ENCODE assay signal across 8 mouse cellular contexts in the genomic region with DNA sequence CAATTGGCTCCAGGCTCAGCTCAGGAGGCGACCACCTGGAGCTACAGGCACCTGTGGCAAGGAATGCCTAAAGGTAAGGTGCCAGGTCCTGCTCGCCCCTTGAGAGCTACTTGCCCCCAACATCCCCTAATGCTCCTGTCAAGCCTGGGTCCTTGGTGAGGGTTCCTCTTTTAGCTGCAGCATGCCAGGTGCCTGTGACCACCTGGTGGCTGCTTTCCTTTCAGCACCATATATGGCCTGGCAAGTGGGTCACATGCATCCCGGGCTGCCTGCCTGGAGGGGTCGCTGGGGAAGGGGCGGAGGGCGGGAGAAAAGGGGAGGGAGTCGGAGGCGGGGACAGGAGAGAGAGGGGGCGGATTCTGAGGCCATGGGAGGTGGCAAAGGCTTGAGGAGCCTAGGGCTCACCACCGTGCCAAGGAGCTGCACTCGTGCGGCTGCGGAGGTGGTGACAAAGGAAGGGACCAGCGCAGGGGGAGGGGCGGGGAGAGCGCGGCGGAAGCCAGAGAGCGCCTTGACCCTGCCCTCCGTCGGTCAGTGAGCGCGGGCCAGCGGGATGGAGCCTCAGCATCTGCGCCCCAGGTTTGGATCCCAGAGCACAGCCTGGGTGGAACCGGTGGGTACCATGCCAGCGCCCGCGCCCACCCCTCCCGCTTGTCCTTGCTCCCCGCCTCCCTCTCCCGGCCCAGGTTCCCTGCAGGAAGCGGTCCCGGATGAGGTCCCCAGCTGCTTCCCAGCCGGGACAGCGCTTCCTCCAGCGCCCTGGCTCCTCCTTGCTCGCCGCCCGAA. TPM values are rescaled to one million over a fixed set of nuclear protein-coding genes. Genes with fewer than 3 reads are reported as not detected.
DNase-seq lines count a peak whose midpoint lies in the region; ATAC-seq and TF ChIP-seq lines count a peak whose summit lies in the region.
"Not testable (repeated sequence)": the region's sequence is repeated elsewhere in the genome, so short reads cannot be mapped to it uniquely, and the experiment has no call there.

A gene (plus strand): TSS at position 559 of the 786 bp plus-strand sequence.

- H3K9ac ChIP-seq in embryonic facial prominence, embryonic 13.5 days: peak within 1 kb of the TSS; percentile 56
- not testable (repeated sequence) for H3K9ac ChIP-seq in lung, embryonic 14.5 days
- H3K9ac ChIP-seq in neural tube, embryonic 14.5 days (replicated peaks; ENCODE audit: low read depth, low read length): peak within 1 kb of the TSS; percentile 58

- peak; percentile 1 for DNase-seq in cerebellum, adult 11 months
- peak; percentile 4 for DNase-seq in heart, adult 8-10 months (ENCODE audit: low spot score)
- peak; percentile 5 for DNase-seq in induced T-regulatory cell, adult 2 months (ENCODE audit: low read depth)
- peak in 1 of 2 experiments; percentile 10 for DNase-seq in left cerebral cortex, adult 2 months (ENCODE audit: extremely low spot score in 1 of 2, low spot score in 2 of 2)
- DNase-seq in lung, embryonic 14.5 days: peak; percentile 40
- DNase-seq in yolk sac, embryonic 10.5 days (ENCODE audit: low spot score): peak; percentile 30

- not testable (repeated sequence) for H3K27me3 ChIP-seq in embryonic facial prominence, embryonic 13.5 days; lung, embryonic 14.5 days (ENCODE audit: insufficient read depth, low read length); neural tube, embryonic 14.5 days (ENCODE audit: control insufficient read depth, insufficient read depth, low read length)

- not testable (repeated sequence) for ATAC-seq in embryonic facial prominence, embryonic 13.5 days (ENCODE audit: insufficient number of reproducible peaks, insufficient read depth, low FRiP score, low TSS enrichment, low read depth); lung, embryonic 14.5 days (ENCODE audit: insufficient read depth)
- ATAC-seq in neural tube, embryonic 14.5 days (ENCODE audit: low read depth): peak; percentile 92

- H3K4me3 ChIP-seq in embryonic facial prominence, embryonic 13.5 days: peak within 1 kb of the TSS; percentile 49
- peak within 1 kb of the TSS; percentile 39 for H3K4me3 ChIP-seq in left cerebral cortex, adult 2 months
- H3K4me3 ChIP-seq in lung, embryonic 14.5 days (ENCODE audit: low read depth, low read length): peak within 1 kb of the TSS; percentile 42
- peak within 1 kb of the TSS; percentile 41 for H3K4me3 ChIP-seq in neural tube, embryonic 14.5 days (ENCODE audit: low read depth, low read length)

- 3% methylated on average over 29 of the region's 40 CpGs for WGBS in embryonic facial prominence, embryonic 13.5 days
- 4% methylated on average over 28 of the region's 40 CpGs for WGBS in lung, embryonic 14.5 days
- 4% methylated on average over 19 of the region's 40 CpGs for WGBS in neural tube, embryonic 14.5 days

- peak within 1 kb of the TSS; percentile 78 for H3K4me2 ChIP-seq in embryonic facial prominence, embryonic 13.5 days
- H3K4me2 ChIP-seq in lung, embryonic 14.5 days: peak within 1 kb of the TSS; percentile 63
- H3K4me2 ChIP-seq in neural tube, embryonic 14.5 days (ENCODE audit: low read depth, low read length): peak within 1 kb of the TSS; percentile 44

- H3K4me1 ChIP-seq in embryonic facial prominence, embryonic 13.5 days; lung, embryonic 14.5 days (ENCODE audit: insufficient read depth); neural tube, embryonic 14.5 days (ENCODE audit: control insufficient read depth, insufficient read depth, low read length): not testable (repeated sequence)

- intact Hi-C loops in left cerebral cortex, adult 2 months (cut with DNase I): not testable (repeated sequence)

- H3K9me3 ChIP-seq in embryonic facial prominence, embryonic 13.5 days; lung, embryonic 14.5 days (ENCODE audit: low read depth, low read length); neural tube, embryonic 14.5 days (ENCODE audit: control insufficient read depth, low read length): not testable (repeated sequence)

- H3K36me3 ChIP-seq in embryonic facial prominence, embryonic 13.5 days; lung, embryonic 14.5 days (ENCODE audit: insufficient read depth); neural tube, embryonic 14.5 days (ENCODE audit: control insufficient read depth, insufficient read depth, low read length): not testable (repeated sequence)

- TF ChIP-seq CTCF in left cerebral cortex, adult 2 months (IDR thresholded peaks at IDR 0.05): not testable (repeated sequence)
- TF ChIP-seq CTCF in lung, embryonic 14.5 days (IDR thresholded peaks at IDR 0.05; ENCODE audit: low read depth): peak; percentile 4; the same call in 1 of the 2 replicates

- H3K27ac ChIP-seq in embryonic facial prominence, embryonic 13.5 days; left cerebral cortex, adult 2 months; lung, embryonic 14.5 days (ENCODE audit: low read depth); neural tube, embryonic 14.5 days (ENCODE audit: low read depth, low read length): not testable (repeated sequence)

RNA-seq across cellular contexts. Expression of the gene that starts here (rescaled TPM):
- 2.1 and 2.3 TPM in 2 replicates for polyA plus RNA-seq in embryonic facial prominence, embryonic 13.5 days (2015; fragmentation: Nextera tagmentation; extraction: Ambion mirVana)
- under 1 TPM in 2 of 4 experiments, not detected in 2; 0.33 to 0.35 TPM for total RNA-seq in heart, adult 8-10 months (2022)
- under 1 TPM; 0.59 to 0.63 TPM for total RNA-seq in left cerebral cortex, adult 2 months (2021)
- polyA plus RNA-seq in lung, embryonic 14.5 days (2014; fragmentation: Nextera tagmentation; extraction: Ambion mirVana): 1.9 and 2.7 TPM in 2 replicates
- 17.0 and 19.1 TPM in 2 replicates for polyA plus RNA-seq in neural tube, embryonic 14.5 days (2014; fragmentation: Nextera tagmentation; extraction: Ambion mirVana)

Comparison
In these comparisons a context has a peak if more than half of its experiments do, and no peak if none do; other contexts are left out.
1. Peak in DNase-seq in heart, adult 8-10 months; RNA of the gene not detected or under 1 TPM.